Mouse (Mus musculus): Measurements from ENCODE around the gene Lcn5.

The Lcn5 gene

GRCm38 (mm10) chr2:25657652-25658051 is at the start of gene Lcn5:
Gene Lcn5 (plus strand): TSS chr2:25657952.
- in situ Hi-C loops (cut with MseI, MboI), result no loop called here

GRCm38 (mm10) chr2:25608671-25609070 is 49.1 kb upstream of the Lcn5 start:
- in situ Hi-C loops (cut with MseI, MboI), result no loop called here

- in situ Hi-C loops (cut with MseI, MboI), result no loop called here
These were observed 41.4 kb upstream of the Lcn5 start for GRCm38 (mm10) chr2:25616398-25616797.

- in situ Hi-C loops (cut with MseI, MboI), result no loop called here
These were observed 40.2 kb upstream of the Lcn5 start, which contains the start of gene Ccdc183 for GRCm38 (mm10) chr2:25617578-25617977. Gene Ccdc183 (minus strand): TSS chr2:25617678.

- in situ Hi-C loops (cut with MseI, MboI), result no loop called here
These were observed 37.4 kb upstream of the Lcn5 start for GRCm38 (mm10) chr2:25620386-25620785.

- in situ Hi-C loops (cut with MseI, MboI), result no loop called here
These were observed 36.9 kb upstream of the Lcn5 start for GRCm38 (mm10) chr2:25620852-25621228.

GRCm38 (mm10) chr2:25621229-25622200 is 36.2 kb upstream of the Lcn5 start, which contains the start of gene Tmem141:
Gene Tmem141 (minus strand): TSS chr2:25622005.
- in situ Hi-C loops (cut with MseI, MboI), result no loop called here

- in situ Hi-C loops (cut with MseI, MboI), result no loop called here
These were observed 31.8 kb upstream of the Lcn5 start for GRCm38 (mm10) chr2:25625986-25626385.

- in situ Hi-C loops (cut with MseI, MboI), result no loop called here
These were observed 29.9 kb upstream of the Lcn5 start, which contains the start of gene Fcna for GRCm38 (mm10) chr2:25627811-25628210. Gene Fcna (minus strand): TSS chr2:25628030.

GRCm38 (mm10) chr2:25628738-25629137 is 29.0 kb upstream of the Lcn5 start:
- in situ Hi-C loops (cut with MseI, MboI), result no loop called here

- in situ Hi-C loops (cut with MseI, MboI), result no loop called here
These were observed 24.1 kb upstream of the Lcn5 start for GRCm38 (mm10) chr2:25633616-25634015.

- in situ Hi-C loops (cut with MseI, MboI), result no loop called here
These were observed 23.7 kb upstream of the Lcn5 start for GRCm38 (mm10) chr2:25634046-25634445.

GRCm38 (mm10) chr2:25639890-25640289 is 17.9 kb upstream of the Lcn5 start:
- in situ Hi-C loops (cut with MseI, MboI), result no loop called here

GRCm38 (mm10) chr2:25652902-25653301 is 4.8 kb upstream of the Lcn5 start, which contains the start of gene Lcn8:
Gene Lcn8 (plus strand): TSS chr2:25653120.
- in situ Hi-C loops (cut with MseI, MboI), result no loop called here

GRCm38 (mm10) chr2:25654502-25654901 is 3.2 kb upstream of the Lcn5 start:
- in situ Hi-C loops (cut with MseI, MboI), result no loop called here

GRCm38 (mm10) chr2:25656691-25657090 is 1.1 kb upstream of the Lcn5 start:
- in situ Hi-C loops (cut with MseI, MboI), result no loop called here

- in situ Hi-C loops (cut with MseI, MboI), result no loop called here
These were observed 506 bp upstream of the Lcn5 start for GRCm38 (mm10) chr2:25657246-25657645.

- in situ Hi-C loops (cut with MseI, MboI), result no loop called here
These were observed 2.5 kb downstream of the Lcn5 start for GRCm38 (mm10) chr2:25660279-25660678.

GRCm38 (mm10) chr2:25661245-25661970 is 3.7 kb downstream of the Lcn5 start:
- in situ Hi-C loops (cut with MseI, MboI), result no loop called here

GRCm38 (mm10) chr2:25663511-25663910 is 5.8 kb downstream of the Lcn5 start:
- in situ Hi-C loops (cut with MseI, MboI), result no loop called here

- in situ Hi-C loops (cut with MseI, MboI), result no loop called here
These were observed 6.4 kb downstream of the Lcn5 start for GRCm38 (mm10) chr2:25664125-25664524.

GRCm38 (mm10) chr2:25666516-25666915 is 8.8 kb downstream of the Lcn5 start:
- in situ Hi-C loops (cut with MseI, MboI), result no loop called here

Measured in mouse trophoblast stem cell (cell line).